Mouse (Mus musculus) adrenal gland, adult 18-20 months (tissue): Measurements from ENCODE around the gene Cyp2c38. TPM values are rescaled to one million over a fixed set of nuclear protein-coding genes. Genes with fewer than 3 reads are reported as not detected.
"Not testable (repeated sequence)": the region's sequence is repeated elsewhere in the genome, so short reads cannot be mapped to it uniquely, and the experiment has no call there.

ENCODE experiments used
- DNase-seq, 2 experiments: peaks; one replicate each; pipeline ENCODE4 v3.0.0; 2021 to 2022; ENCODE audit warnings: low spot score in 2 of 2
- long read RNA-seq, 2 experiments: library from polyadenylated mRNA; stranded (forward); transcript quantifications; one replicate each; pipeline ENCODE4 v2.0.0; 2021
- total RNA-seq, 2 experiments: library from RNA; stranded (reverse); gene quantifications; 1 replicate in 1 of 2; 2 replicates in 1 of 2; pipeline ENCODE4 v1.2.3; 2021

The Cyp2c38 gene
- total RNA-seq = not detected
- long read RNA-seq, experiment 1 = 0 reads
- long read RNA-seq, experiment 2 = 0 reads

- no peak for DNase-seq
These were observed at the start of gene Cyp2c38 for GRCm38 (mm10) chr19:39462941-39463340. Cyp2c38 (minus strand) TSS chr19:39463075.

GRCm38 (mm10) chr19:39510534-39510933 lies 47.7 kb upstream of the Cyp2c38 start, which contains the start of gene Cyp2c39:
Cyp2c39 (plus strand) TSS chr19:39510862.
- DNase-seq = no peak

GRCm38 (mm10) chr19:39509533-39509932 lies 46.7 kb upstream of the Cyp2c38 start:
- DNase-seq = no peak

GRCm38 (mm10) chr19:39506341-39506740 lies 43.5 kb upstream of the Cyp2c38 start:
- DNase-seq = no peak

DNA sequence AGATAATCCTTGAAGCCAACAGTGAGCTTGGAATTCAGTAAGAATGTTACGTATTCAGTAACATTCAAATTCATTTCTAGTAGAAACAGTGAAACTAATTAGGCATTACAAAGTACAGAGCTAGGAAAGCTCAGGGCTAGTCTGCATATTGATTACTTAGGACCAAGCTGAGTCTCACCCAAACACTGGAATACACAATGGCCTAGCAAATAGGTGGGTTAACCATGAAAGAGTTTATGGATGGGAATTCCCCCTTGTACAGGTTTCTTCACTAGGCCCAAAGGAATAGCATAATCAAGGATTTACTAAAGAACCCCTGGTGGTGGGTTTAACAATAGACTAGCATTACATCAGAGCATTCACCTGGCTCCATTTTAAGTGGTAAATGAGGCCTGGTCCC lies 21.1 kb upstream of the Cyp2c38 start:
- not testable (repeated sequence) for DNase-seq

DNA sequence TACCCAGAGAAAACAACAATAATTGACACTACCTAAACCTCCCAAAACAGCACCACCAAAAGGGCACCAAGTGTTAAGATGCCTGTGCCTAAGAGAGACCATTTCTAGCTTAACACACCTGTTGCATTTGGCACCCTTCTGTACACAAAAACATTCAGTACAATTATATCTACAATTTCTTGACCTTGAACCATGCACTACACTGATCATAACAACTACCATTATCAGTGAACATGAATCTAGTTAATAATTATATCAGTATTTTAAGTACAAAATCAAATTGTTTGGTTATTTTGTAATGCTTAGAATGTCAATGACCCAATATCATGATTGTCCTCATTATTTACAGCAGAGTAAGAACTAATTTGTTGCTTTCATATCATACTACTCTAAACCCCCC lies 1.0 kb upstream of the Cyp2c38 start:
- DNase-seq = no peak

Other genes starting within 250 kb of the Cyp2c38 start
- gene Cyp2c29, start 193.7 kb downstream of the Cyp2c38 start, total RNA-seq = under 1 TPM in 1 of 2 experiments, not detected in 1; 0.23 TPM
- gene Cyp2c39, start 47.8 kb upstream of the Cyp2c38 start, total RNA-seq = not detected
- gene Cyp2c67, start 186.0 kb upstream of the Cyp2c38 start, total RNA-seq = not detected